In the genomic region with DNA sequence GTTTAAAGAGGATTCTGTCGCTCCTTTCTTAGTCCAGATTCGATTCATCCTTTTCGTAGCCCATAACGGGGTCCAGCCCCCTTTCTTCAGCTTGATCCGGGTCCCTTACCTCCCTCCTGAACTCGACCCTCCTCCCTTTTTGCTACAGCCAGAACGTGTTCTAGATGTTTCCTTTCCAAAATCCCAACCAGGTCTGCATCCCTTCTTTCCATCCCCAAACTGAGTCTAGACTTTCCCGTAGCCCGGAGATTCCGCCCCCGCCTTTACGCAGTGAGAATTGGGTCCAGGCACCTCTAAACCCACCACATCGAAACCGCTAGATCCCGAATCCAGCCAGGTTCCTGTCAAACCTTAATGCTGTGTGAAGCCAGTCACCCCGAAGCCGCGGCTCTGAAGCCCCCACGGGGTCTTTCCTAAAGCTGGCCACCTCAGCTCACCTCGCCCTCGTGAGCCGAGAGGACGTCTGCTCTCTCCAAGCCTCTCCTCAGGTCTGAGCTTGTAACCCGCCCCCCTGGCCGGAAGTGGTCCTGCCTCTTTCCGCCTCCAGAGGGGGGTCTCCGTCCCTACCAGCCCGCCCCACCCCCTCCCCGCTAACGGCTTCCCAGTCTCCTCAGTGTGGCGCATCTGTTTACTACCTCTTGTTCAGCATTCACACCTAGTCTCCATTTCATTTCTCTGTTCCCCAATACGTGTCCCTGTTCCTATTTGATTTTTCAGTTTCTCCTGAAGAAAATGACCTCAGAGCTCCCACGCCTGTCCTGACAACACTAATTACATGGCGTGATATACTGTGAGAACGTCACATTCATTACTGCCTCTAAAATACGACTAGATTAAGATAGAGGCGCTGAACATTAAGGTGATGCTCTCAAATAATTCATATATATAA, we compare ENCODE assay signal across 8 mouse cellular contexts. TPM values are rescaled to one million over a fixed set of nuclear protein-coding genes. Genes with fewer than 3 reads are reported as not detected.
A peak's percentile ranks its signal among the peaks of the same experiment; 100 is the strongest.
DNase-seq lines count a peak whose midpoint lies in the region; ATAC-seq and TF ChIP-seq lines count a peak whose summit lies in the region.

Gene Tro (minus strand): TSS at position 676 of the 889 bp plus-strand sequence.

- H3K27me3 ChIP-seq in heart, embryonic 10.5 days (ENCODE audit: insufficient read depth, poor library complexity, severe bottlenecking): no peaks in the 10 kb centered on the region; the same call in 1 of the 2 replicates
- no peaks in the 10 kb centered on the region for H3K27me3 ChIP-seq in forebrain, embryonic 15.5 days
- H3K27me3 ChIP-seq in kidney, postnatal 0 days (ENCODE audit: insufficient read depth, low read length): no peaks in the 10 kb centered on the region
- peaks cover 17% of the 10 kb centered on the region for H3K27me3 ChIP-seq in liver, embryonic 14.5 days (ENCODE audit: control insufficient read depth, insufficient read depth, low read length)

- 22% methylated on average over 37 of the region's 37 CpGs for WGBS in heart, embryonic 10.5 days
- 26% methylated on average over 37 of the region's 37 CpGs for WGBS in forebrain, embryonic 15.5 days
- WGBS in kidney, postnatal 0 days: 38% methylated on average over 37 of the region's 37 CpGs
- 22% methylated on average over 37 of the region's 37 CpGs for WGBS in liver, embryonic 14.5 days (ENCODE audit: insufficient replicate concordance)

- H3K4me1 ChIP-seq in heart, embryonic 10.5 days: no peaks in the 10 kb centered on the region
- peaks cover 4% of the 10 kb centered on the region; the same call in 1 of the 2 replicates for H3K4me1 ChIP-seq in forebrain, embryonic 15.5 days
- H3K4me1 ChIP-seq in kidney, postnatal 0 days (replicated peaks; ENCODE audit: insufficient read depth, low read length): no peaks in the 10 kb centered on the region
- H3K4me1 ChIP-seq in liver, embryonic 14.5 days (replicated peaks; ENCODE audit: control insufficient read depth in 2 of 2, insufficient read depth in 2 of 2, low read length in 1 of 2): no peaks in the 10 kb centered on the region

- intact Hi-C loops in heart, postnatal 36 days (cut with DNase I): no loop called here

- no peaks in the 10 kb centered on the region for H3K9me3 ChIP-seq in heart, embryonic 10.5 days
- no peaks in the 10 kb centered on the region for H3K9me3 ChIP-seq in forebrain, embryonic 15.5 days
- no peaks in the 10 kb centered on the region for H3K9me3 ChIP-seq in kidney, postnatal 0 days (replicated peaks; ENCODE audit: low read length)
- no peaks in the 10 kb centered on the region for H3K9me3 ChIP-seq in liver, embryonic 14.5 days (ENCODE audit: control insufficient read depth, low read length)

- H3K4me3 ChIP-seq in heart, embryonic 10.5 days: peak within 1 kb of the TSS; percentile 66
- peak within 1 kb of the TSS; percentile 64 for H3K4me3 ChIP-seq in forebrain, embryonic 15.5 days
- H3K4me3 ChIP-seq in kidney, postnatal 0 days (replicated peaks; ENCODE audit: low read depth, low read length): peak within 1 kb of the TSS; percentile 48
- H3K4me3 ChIP-seq in liver, embryonic 14.5 days (ENCODE audit: insufficient read depth in 1 of 2, low read depth in 2 of 2, low read length in 2 of 2): peak within 1 kb of the TSS; percentile 26 to 37; a peak in 3 of 4 replicates

- DNase-seq in heart, embryonic 10.5 days (ENCODE audit: low spot score): peak; percentile 83
- DNase-seq in heart, postnatal 36 days: no peak
- peak; percentile 71 for DNase-seq in cerebellum, adult 11-12 months
- peak; percentile 71 for DNase-seq in kidney, postnatal 0 days (ENCODE audit: low spot score)
- no peak for DNase-seq in liver, embryonic 14.5 days (ENCODE audit: low read depth in 3 of 3, low spot score in 3 of 3)
- peak; percentile 47 for DNase-seq in right cerebral cortex, postnatal 25 days

- H3K36me3 ChIP-seq in heart, embryonic 10.5 days: peaks cover 25% of the 10 kb centered on the region
- 0 out of 2 replicates have a peak, but pooled peaks cover 3% of the 10 kb centered on the region for H3K36me3 ChIP-seq in forebrain, embryonic 15.5 days
- H3K36me3 ChIP-seq in kidney, postnatal 0 days (ENCODE audit: insufficient read depth, low read length): no peaks in the 10 kb centered on the region
- no peaks in the 10 kb centered on the region for H3K36me3 ChIP-seq in liver, embryonic 14.5 days (replicated peaks; ENCODE audit: control insufficient read depth, insufficient read depth, low read depth)

- peak within 1 kb of the TSS; percentile 81 for H3K27ac ChIP-seq in heart, embryonic 10.5 days
- H3K27ac ChIP-seq in forebrain, embryonic 15.5 days (replicated peaks): peak within 1 kb of the TSS; percentile 75
- H3K27ac ChIP-seq in kidney, postnatal 0 days: no peak within 1 kb of the TSS
- no peak within 1 kb of the TSS for H3K27ac ChIP-seq in liver, embryonic 14.5 days

- no peak for TF ChIP-seq EP300 in liver, embryonic 14.5 days (IDR thresholded peaks at IDR 0.05; ENCODE audit: low read depth)

- TF ChIP-seq CTCF in kidney, postnatal 0 days (IDR thresholded peaks at IDR 0.05; ENCODE audit: low read depth): peak; percentile 36; the same call in 1 of the 2 replicates
- no peak for TF ChIP-seq CTCF in liver, embryonic 14.5 days (IDR thresholded peaks at IDR 0.05; ENCODE audit: low read depth)

- peak within 1 kb of the TSS; percentile 64 for H3K9ac ChIP-seq in forebrain, embryonic 15.5 days (replicated peaks)
- H3K9ac ChIP-seq in kidney, postnatal 0 days (ENCODE audit: low read depth, low read length): peak within 1 kb of the TSS; percentile 52
- no peak within 1 kb of the TSS for H3K9ac ChIP-seq in liver, embryonic 14.5 days (replicated peaks)

- peak within 1 kb of the TSS; percentile 38 for H3K4me2 ChIP-seq in forebrain, embryonic 15.5 days (replicated peaks)
- H3K4me2 ChIP-seq in kidney, postnatal 0 days (ENCODE audit: low read length): peak within 1 kb of the TSS; percentile 64
- peak within 1 kb of the TSS; percentile 15; the same call in 1 of the 2 replicates for H3K4me2 ChIP-seq in liver, embryonic 14.5 days (ENCODE audit: low read depth)

- ATAC-seq in forebrain, embryonic 15.5 days (replicated peaks): peak; percentile 92
- peak; percentile 84 for ATAC-seq in kidney, postnatal 0 days (replicated peaks; ENCODE audit: low FRiP score, low read depth)
- ATAC-seq in liver, embryonic 14.5 days (ENCODE audit: insufficient read depth): no peak
- ATAC-seq in CD4-positive, CD25-positive, alpha-beta regulatory T cell, adult 4 months: no peak

RNA-seq across cellular contexts. Expression of gene Tro, which starts in this region (rescaled TPM):
- polyA plus RNA-seq in heart, embryonic 10.5 days (2016; fragmentation: Nextera tagmentation; extraction: Ambion mirVana): 31.0 and 32.1 TPM in 2 replicates
- 1 to 10 TPM; 1.1 to 1.2 TPM for total RNA-seq in heart, postnatal 36 days (2021)
- polyA plus RNA-seq in forebrain, embryonic 15.5 days (2015; fragmentation: Nextera tagmentation; extraction: Ambion mirVana): 59.5 and 59.6 TPM in 2 replicates
- polyA plus RNA-seq in kidney, postnatal 0 days (2015; fragmentation: Nextera tagmentation; extraction: Ambion mirVana): 8.4 and 9.1 TPM in 2 replicates
- polyA plus RNA-seq in liver, embryonic 14.5 days (2012; rRNA removed): 0.94 and 1.0 TPM in 2 replicates
- polyA plus RNA-seq in liver, embryonic 14.5 days (2014; fragmentation: Nextera tagmentation; extraction: Ambion mirVana): 0.50 and 1.0 TPM in 2 replicates
- under 1 TPM in 1 of 2 experiments, not detected in 1; 0.19 TPM for polyA plus RNA-seq in CD4-positive, CD25-positive, alpha-beta regulatory T cell, adult 4 months (2017; shearing (Covaris generic))

Comparison
In these comparisons a context has a peak if more than half of its experiments do, and no peak if none do; other contexts are left out.
1. DNase-seq: peak in heart, embryonic 10.5 days (single experiment), cerebellum, adult 11-12 months (single experiment), kidney, postnatal 0 days (single experiment) and right cerebral cortex, postnatal 25 days (single experiment); none in heart, postnatal 36 days (0 of 2) and liver, embryonic 14.5 days (0 of 3).
2. H3K27ac ChIP-seq: peak in heart, embryonic 10.5 days (single experiment) and forebrain, embryonic 15.5 days (single experiment); none in kidney, postnatal 0 days (single experiment) and liver, embryonic 14.5 days (single experiment).
3. ATAC-seq: peak in forebrain, embryonic 15.5 days (single experiment) and kidney, postnatal 0 days (single experiment); none in liver, embryonic 14.5 days (single experiment) and CD4-positive, CD25-positive, alpha-beta regulatory T cell, adult 4 months (single experiment).
4. Peak in every context shown above with its lines, with median percentiles within 50 percentile points of each other: H3K4me3 ChIP-seq and H3K4me2 ChIP-seq.